8 mouse cellular contexts compared by ENCODE assay signal in genomic region chr11:120136796-120137624, GRCm38 (mm10). TPM values are rescaled to one million over a fixed set of nuclear protein-coding genes. Genes with fewer than 3 reads are reported as not detected.
DNase-seq lines count a peak whose midpoint lies in the region; ATAC-seq and TF ChIP-seq lines count a peak whose summit lies in the region.

No protein-coding gene starts in this region.

- H3K4me2 ChIP-seq in intestine, embryonic 16.5 days (ENCODE audit: low read depth, low read length) = 0 out of 2 replicates have a peak overlapping the region, but pooled peaks have one; percentile 12
- H3K4me2 ChIP-seq in liver, embryonic 15.5 days = peak overlapping the region; percentile 49
- 0 out of 2 replicates have a peak overlapping the region, but pooled peaks have one; percentile 6 for H3K4me2 ChIP-seq in stomach, postnatal 0 days (replicated peaks; ENCODE audit: low read depth)

- 0 out of 2 replicates have a peak overlapping the region, but pooled peaks have one; percentile 37 for H3K9ac ChIP-seq in intestine, embryonic 16.5 days (ENCODE audit: low read depth, low read length)
- no peak overlapping the region for H3K9ac ChIP-seq in liver, embryonic 15.5 days
- H3K9ac ChIP-seq in stomach, postnatal 0 days (ENCODE audit: low read length) = no peak overlapping the region

- peak; percentile 80 for DNase-seq in G1E (ENCODE audit: low spot score)
- DNase-seq in c-Kit-positive CD71-positive TER-119-negative erythroid progenitor cells, embryonic 14.5 days (ENCODE audit: low read depth) = peak; percentile 51
- peak; percentile 53 for DNase-seq in stomach, postnatal 0 days (ENCODE audit: low spot score)
- no peak for DNase-seq in cerebellum, postnatal 25 days
- no peak for DNase-seq in gastrocnemius, postnatal 14 days
- DNase-seq in urinary bladder, postnatal 10 days (ENCODE audit: low spot score) = no peak

- no peak for TF ChIP-seq EP300 in stomach, postnatal 0 days (optimal IDR thresholded peaks at IDR 0.05)

- TF ChIP-seq CTCF in G1E (IDR thresholded peaks at IDR 0.05; ENCODE audit: low read depth, low read length) = no peak
- TF ChIP-seq CTCF in stomach, postnatal 0 days (IDR thresholded peaks at IDR 0.05; ENCODE audit: low read depth) = no peak

- H3K4me1 ChIP-seq in G1E (ENCODE audit: insufficient read depth, low read depth, low read length) = peaks cover 69% of the 10 kb centered on the region
- peaks cover 30% of the 10 kb centered on the region for H3K4me1 ChIP-seq in intestine, embryonic 16.5 days (ENCODE audit: control insufficient read depth, insufficient read depth, low read length)
- H3K4me1 ChIP-seq in liver, embryonic 15.5 days (replicated peaks) = peaks cover 63% of the 10 kb centered on the region
- H3K4me1 ChIP-seq in stomach, postnatal 0 days (replicated peaks; ENCODE audit: control insufficient read depth, insufficient read depth) = no peaks in the 10 kb centered on the region

- intact Hi-C loops in gastrocnemius, postnatal 14 days (cut with DNase I; ENCODE audit: low total_unique reads) = no loop called here

- H3K27ac ChIP-seq in intestine, embryonic 16.5 days (ENCODE audit: low read length) = peak overlapping the region; percentile 63
- H3K27ac ChIP-seq in liver, embryonic 15.5 days (replicated peaks) = peak overlapping the region; percentile 77
- H3K27ac ChIP-seq in stomach, postnatal 0 days (replicated peaks) = peak overlapping the region; percentile 45; the same call in 1 of the 2 replicates

- peaks cover 96% of the 10 kb centered on the region for H3K36me3 ChIP-seq in G1E (replicated peaks)
- peaks cover 15% of the 10 kb centered on the region; the same call in 1 of the 2 replicates for H3K36me3 ChIP-seq in intestine, embryonic 16.5 days (ENCODE audit: control insufficient read depth, insufficient read depth, low read length)
- peaks cover 56% of the 10 kb centered on the region for H3K36me3 ChIP-seq in liver, embryonic 15.5 days (replicated peaks)
- H3K36me3 ChIP-seq in stomach, postnatal 0 days (ENCODE audit: control insufficient read depth, insufficient read depth, low read length) = no peaks in the 10 kb centered on the region

- H3K27me3 ChIP-seq in G1E (ENCODE audit: insufficient read depth, low read length) = no peaks in the 10 kb centered on the region
- H3K27me3 ChIP-seq in intestine, embryonic 16.5 days (replicated peaks; ENCODE audit: control insufficient read depth, insufficient read depth, low read length) = no peaks in the 10 kb centered on the region
- no peaks in the 10 kb centered on the region for H3K27me3 ChIP-seq in liver, embryonic 15.5 days
- no peaks in the 10 kb centered on the region for H3K27me3 ChIP-seq in stomach, postnatal 0 days (ENCODE audit: control insufficient read depth, insufficient read depth, low read length)

- peak overlapping the region; percentile 65; the same call in 1 of the 2 replicates for H3K4me3 ChIP-seq in G1E (ENCODE audit: low read depth, low read length)
- no peak overlapping the region for H3K4me3 ChIP-seq in intestine, embryonic 16.5 days (ENCODE audit: low read length)
- no peak overlapping the region for H3K4me3 ChIP-seq in liver, embryonic 15.5 days (replicated peaks)
- H3K4me3 ChIP-seq in stomach, postnatal 0 days (ENCODE audit: low read depth, low read length) = no peak overlapping the region

- H3K9me3 ChIP-seq in G1E (replicated peaks) = no peaks in the 10 kb centered on the region
- H3K9me3 ChIP-seq in intestine, embryonic 16.5 days (ENCODE audit: control insufficient read depth, low read length) = no peaks in the 10 kb centered on the region
- H3K9me3 ChIP-seq in liver, embryonic 15.5 days (replicated peaks) = no peaks in the 10 kb centered on the region
- H3K9me3 ChIP-seq in stomach, postnatal 0 days (ENCODE audit: control insufficient read depth, low read length) = no peaks in the 10 kb centered on the region

- ATAC-seq in G1E (ENCODE audit: extremely low read depth, insufficient number of reproducible peaks, low FRiP score, poor library complexity, severe bottlenecking) = peak; percentile 76
- peak; percentile 76 for ATAC-seq in intestine, embryonic 16.5 days
- ATAC-seq in liver, embryonic 15.5 days (ENCODE audit: insufficient read depth) = peak; percentile 75
- peak; percentile 49 for ATAC-seq in stomach, postnatal 0 days (ENCODE audit: low FRiP score, low TSS enrichment)

- 52% methylated on average over 23 of the region's 23 CpGs for WGBS in intestine, embryonic 16.5 days
- WGBS in liver, embryonic 15.5 days (ENCODE audit: insufficient replicate concordance) = 30% methylated on average over 23 of the region's 23 CpGs
- 50% methylated on average over 23 of the region's 23 CpGs for WGBS in stomach, postnatal 0 days

RNA-seq across cellular contexts. Expression of gene Slc38a10, which starts 14.1 kb away (rescaled TPM):
- 47.0 and 52.8 TPM in 2 replicates for total RNA-seq in G1E (2014; fragmentation: Nextera tagmentation)
- total RNA-seq in G1E (2017) = 65.4 and 69.5 TPM in 2 replicates
- 92.4 and 92.6 TPM in 2 replicates for polyA plus RNA-seq in G1E (2012)
- 84.6 and 91.4 TPM in 2 replicates for polyA plus RNA-seq in intestine, embryonic 16.5 days (2015; fragmentation: Nextera tagmentation; extraction: Ambion mirVana)
- polyA plus RNA-seq in liver, embryonic 15.5 days (2015; fragmentation: Nextera tagmentation; extraction: Ambion mirVana) = 34.0 and 38.8 TPM in 2 replicates
- 40.5 and 42.3 TPM in 2 replicates for polyA plus RNA-seq in stomach, postnatal 0 days (2015; fragmentation: Nextera tagmentation; extraction: Ambion mirVana)
- 10 to 100 TPM; 56.1 to 60.8 TPM for total RNA-seq in gastrocnemius, postnatal 14 days (2021)

RNA-seq across cellular contexts. Expression of gene Ndufaf8, which starts 38.3 kb away (rescaled TPM):
- total RNA-seq in G1E (2014; fragmentation: Nextera tagmentation) = 10.4 and 11.1 TPM in 2 replicates
- 15.1 and 20.3 TPM in 2 replicates for total RNA-seq in G1E (2017)
- polyA plus RNA-seq in G1E (2012) = 60.0 and 78.2 TPM in 2 replicates
- 113 and 119 TPM in 2 replicates for polyA plus RNA-seq in intestine, embryonic 16.5 days (2015; fragmentation: Nextera tagmentation; extraction: Ambion mirVana)
- 38.9 and 42.8 TPM in 2 replicates for polyA plus RNA-seq in liver, embryonic 15.5 days (2015; fragmentation: Nextera tagmentation; extraction: Ambion mirVana)
- polyA plus RNA-seq in stomach, postnatal 0 days (2015; fragmentation: Nextera tagmentation; extraction: Ambion mirVana) = 84.8 and 84.9 TPM in 2 replicates
- 10 to 100 TPM; 36.5 to 45.6 TPM for total RNA-seq in gastrocnemius, postnatal 14 days (2021)

RNA-seq across cellular contexts. Expression of gene Tepsin, which starts 38.5 kb away (rescaled TPM):
- 13.1 and 14.2 TPM in 2 replicates for total RNA-seq in G1E (2014; fragmentation: Nextera tagmentation)
- 12.1 and 15.7 TPM in 2 replicates for total RNA-seq in G1E (2017)
- polyA plus RNA-seq in G1E (2012) = 24.2 and 24.3 TPM in 2 replicates
- 21.1 and 22.5 TPM in 2 replicates for polyA plus RNA-seq in intestine, embryonic 16.5 days (2015; fragmentation: Nextera tagmentation; extraction: Ambion mirVana)
- 6.0 and 7.6 TPM in 2 replicates for polyA plus RNA-seq in liver, embryonic 15.5 days (2015; fragmentation: Nextera tagmentation; extraction: Ambion mirVana)
- polyA plus RNA-seq in stomach, postnatal 0 days (2015; fragmentation: Nextera tagmentation; extraction: Ambion mirVana) = 8.3 and 11.5 TPM in 2 replicates
- total RNA-seq in gastrocnemius, postnatal 14 days (2021) = 1 to 10 TPM; 5.1 to 6.6 TPM

RNA-seq across cellular contexts. Expression of gene Cep131, which starts 50.4 kb away (rescaled TPM):
- 6.1 and 10.4 TPM in 2 replicates for total RNA-seq in G1E (2014; fragmentation: Nextera tagmentation)
- 7.9 and 8.8 TPM in 2 replicates for total RNA-seq in G1E (2017)
- 26.2 and 30.1 TPM in 2 replicates for polyA plus RNA-seq in G1E (2012)
- polyA plus RNA-seq in intestine, embryonic 16.5 days (2015; fragmentation: Nextera tagmentation; extraction: Ambion mirVana) = 12.0 and 12.2 TPM in 2 replicates
- 4.2 and 4.6 TPM in 2 replicates for polyA plus RNA-seq in liver, embryonic 15.5 days (2015; fragmentation: Nextera tagmentation; extraction: Ambion mirVana)
- polyA plus RNA-seq in stomach, postnatal 0 days (2015; fragmentation: Nextera tagmentation; extraction: Ambion mirVana) = 5.8 and 6.3 TPM in 2 replicates
- total RNA-seq in gastrocnemius, postnatal 14 days (2021) = 1 to 10 TPM; 7.9 to 8.5 TPM

Comparison
In these comparisons a context has a peak if more than half of its experiments do, and no peak if none do; other contexts are left out.
1. DNase-seq: peak in G1E (single experiment), c-Kit-positive CD71-positive TER-119-negative erythroid progenitor cells, embryonic 14.5 days (single experiment) and stomach, postnatal 0 days (single experiment); none in cerebellum, postnatal 25 days (0 of 2), gastrocnemius, postnatal 14 days (single experiment) and urinary bladder, postnatal 10 days (single experiment).
2. Peak in every context shown above with its lines, with median percentiles within 50 percentile points of each other: ATAC-seq, H3K27ac ChIP-seq and H3K4me2 ChIP-seq.